In genomic region chr1:152164843-152165489, GRCm38 (mm10) we compare ENCODE assay signal across 9 mouse cellular contexts.
DNase-seq lines count a peak whose midpoint lies in the region; ATAC-seq and TF ChIP-seq lines count a peak whose summit lies in the region.
"Had no signal": no experiment of that assay in that cellular context is flagged by ENCODE, and none has a peak within 500 bp of the region (broad histone marks: within the 10 kb centered on the region; RNA-seq: fewer than 3 reads in every experiment).

No protein-coding gene starts in this region.

- H3K27me3 ChIP-seq in hindbrain, embryonic 11.5 days (ENCODE audit: control insufficient read depth, insufficient read depth, low read length): no peaks in the 10 kb centered on the region
- no peaks in the 10 kb centered on the region for H3K27me3 ChIP-seq in midbrain, postnatal 0 days (ENCODE audit: insufficient read depth, low read length)

- no peak overlapping the region for H3K4me2 ChIP-seq in hindbrain, embryonic 11.5 days (replicated peaks; ENCODE audit: low read depth, low read length)
- no peak overlapping the region for H3K4me2 ChIP-seq in midbrain, postnatal 0 days (ENCODE audit: low read depth, low read length, poor library complexity, severe bottlenecking)

- peak; percentile 28 for DNase-seq in layer of hippocampus, adult 11-12 months (ENCODE audit: low spot score)
- no peak for DNase-seq in layer of hippocampus, adult 9-10 months (ENCODE audit: low spot score)
- DNase-seq in cerebellum, postnatal 4 days (ENCODE audit: low spot score in 2 of 2): peak; percentile 47 to 83
- DNase-seq in hindbrain, embryonic 11.5 days (ENCODE audit: low spot score): peak; percentile 45
- peak; percentile 87 for DNase-seq in midbrain, postnatal 0 days (ENCODE audit: low spot score)
- no peak for DNase-seq in gastrocnemius, postnatal 10 days
- DNase-seq in yolk sac, embryonic 10.5 days (ENCODE audit: low spot score): no peak
- DNase-seq: thymus, postnatal 36 days had no signal

- no peak for TF ChIP-seq CTCF in midbrain, postnatal 0 days (IDR thresholded peaks at IDR 0.05)

- H3K9ac ChIP-seq in hindbrain, embryonic 11.5 days (ENCODE audit: low read depth, low read length): no peak overlapping the region
- H3K9ac ChIP-seq in midbrain, postnatal 0 days (replicated peaks; ENCODE audit: low read length, poor library complexity, severe bottlenecking): no peak overlapping the region

- no peaks in the 10 kb centered on the region for H3K9me3 ChIP-seq in hindbrain, embryonic 11.5 days (ENCODE audit: control insufficient read depth, low read length)
- no peaks in the 10 kb centered on the region for H3K9me3 ChIP-seq in midbrain, postnatal 0 days (ENCODE audit: low read length)

- WGBS in hindbrain, embryonic 11.5 days: 63% methylated on average over 12 of the region's 12 CpGs
- WGBS in midbrain, postnatal 0 days: 22% methylated on average over 12 of the region's 12 CpGs

- H3K36me3 ChIP-seq in hindbrain, embryonic 11.5 days (ENCODE audit: control insufficient read depth, insufficient read depth, low read length): no peaks in the 10 kb centered on the region
- no peaks in the 10 kb centered on the region for H3K36me3 ChIP-seq in midbrain, postnatal 0 days (ENCODE audit: insufficient read depth, low read length)

- no peak overlapping the region for H3K4me3 ChIP-seq in hindbrain, embryonic 11.5 days (ENCODE audit: low read depth, low read length)
- H3K4me3 ChIP-seq in midbrain, postnatal 0 days (ENCODE audit: low read depth, low read length): no peak overlapping the region

- H3K4me1 ChIP-seq in hindbrain, embryonic 11.5 days (replicated peaks; ENCODE audit: control insufficient read depth, insufficient read depth, low read length): 0 out of 2 replicates have a peak, but pooled peaks cover 4% of the 10 kb centered on the region
- no peaks in the 10 kb centered on the region for H3K4me1 ChIP-seq in midbrain, postnatal 0 days (ENCODE audit: insufficient read depth, low read length)

- peak; percentile 84 for ATAC-seq in hindbrain, embryonic 11.5 days (ENCODE audit: low FRiP score)
- peak; percentile 31 for ATAC-seq in midbrain, postnatal 0 days (ENCODE audit: low FRiP score)
- ATAC-seq in megakaryocyte progenitor cell, adult 5-6 weeks (replicated peaks; ENCODE audit: poor library complexity): no peak

- H3K27ac ChIP-seq in hindbrain, embryonic 11.5 days (ENCODE audit: low read depth, low read length): peak overlapping the region; percentile 90
- H3K27ac ChIP-seq in midbrain, postnatal 0 days (ENCODE audit: low read depth, low read length): peak overlapping the region; percentile 8; the same call in 1 of the 2 replicates

Comparison
In these comparisons a context has a peak if more than half of its experiments do, and no peak if none do; other contexts are left out.
1. DNase-seq: peak in layer of hippocampus, adult 11-12 months (single experiment), cerebellum, postnatal 4 days (2 of 2), hindbrain, embryonic 11.5 days (single experiment) and midbrain, postnatal 0 days (single experiment); none in layer of hippocampus, adult 9-10 months (single experiment), gastrocnemius, postnatal 10 days (single experiment) and yolk sac, embryonic 10.5 days (single experiment).